Mouse (Mus musculus): ENCODE measurements around the gene Rnaseh2a. TPM values are rescaled to one million over a fixed set of nuclear protein-coding genes. Genes with fewer than 3 reads are reported as not detected.

Gene Rnaseh2a
- polyA plus RNA-seq, 1 experiment from 2014 or later, result 121 TPM

GRCm38 (mm10) chr8:84979599-84980421 lies 10.2 kb upstream of the Rnaseh2a start:
- Histone ChIP-seq H3K27ac (ENCODE audit: low read depth, low read length) (no peak overlapping the region), H3K4me2 (peak overlapping the region; percentile 50), H3K27me3 (ENCODE audit: control insufficient read depth, insufficient read depth, low read length) (peaks cover 38% of the 10 kb centered on the region), H3K4me3 (ENCODE audit: low read depth, low read length) (peak overlapping the region; percentile 25), H3K9ac (ENCODE audit: low read length) (peak overlapping the region; percentile 43; the same call in 1 of the 2 replicates), H3K4me1 (ENCODE audit: control insufficient read depth, insufficient read depth, low read length) (peaks cover 46% of the 10 kb centered on the region), H3K9me3 (ENCODE audit: control insufficient read depth, low read length) (no peaks in the 10 kb centered on the region), H3K36me3 (ENCODE audit: control insufficient read depth, insufficient read depth, low read length) (no peaks in the 10 kb centered on the region)
- peak; percentile 23; the same call in 1 of the 2 replicates for ATAC-seq (ENCODE audit: low FRiP score)
- WGBS, result 1% methylated on average over 36 of the region's 42 CpGs
- peak; percentile 98 for DNase-seq (ENCODE audit: low spot score, missing footprints)

- no peaks in the 10 kb centered on the region for H3K9me3 ChIP-seq (ENCODE audit: control insufficient read depth, low read length)
- peak within 1 kb of the TSS; percentile 68 for H3K4me2 ChIP-seq
- H3K4me1 ChIP-seq (ENCODE audit: control insufficient read depth, insufficient read depth, low read length), result peaks cover 43% of the 10 kb centered on the region
- 1% methylated on average over 63 of the region's 63 CpGs for WGBS
- H3K27ac ChIP-seq (ENCODE audit: low read depth, low read length), result peak within 1 kb of the TSS; percentile 41; the same call in 1 of the 2 replicates
- DNase-seq (ENCODE audit: low spot score, missing footprints) (peak; percentile 97), ATAC-seq (ENCODE audit: low FRiP score) (peak; percentile 49)
- H3K27me3 ChIP-seq (ENCODE audit: control insufficient read depth, insufficient read depth, low read length), result peaks cover 38% of the 10 kb centered on the region
- no peaks in the 10 kb centered on the region for H3K36me3 ChIP-seq (ENCODE audit: control insufficient read depth, insufficient read depth, low read length)
- H3K9ac ChIP-seq (ENCODE audit: low read length), result peak within 1 kb of the TSS; percentile 53
- peak within 1 kb of the TSS; percentile 33 for H3K4me3 ChIP-seq (ENCODE audit: low read depth, low read length)
Measured at GRCm38 (mm10) chr8:84978248-84978940, 8.8 kb upstream of the Rnaseh2a start, which contains the start of gene Junb. Gene Junb (minus strand): TSS chr8:84978718.

DNA sequence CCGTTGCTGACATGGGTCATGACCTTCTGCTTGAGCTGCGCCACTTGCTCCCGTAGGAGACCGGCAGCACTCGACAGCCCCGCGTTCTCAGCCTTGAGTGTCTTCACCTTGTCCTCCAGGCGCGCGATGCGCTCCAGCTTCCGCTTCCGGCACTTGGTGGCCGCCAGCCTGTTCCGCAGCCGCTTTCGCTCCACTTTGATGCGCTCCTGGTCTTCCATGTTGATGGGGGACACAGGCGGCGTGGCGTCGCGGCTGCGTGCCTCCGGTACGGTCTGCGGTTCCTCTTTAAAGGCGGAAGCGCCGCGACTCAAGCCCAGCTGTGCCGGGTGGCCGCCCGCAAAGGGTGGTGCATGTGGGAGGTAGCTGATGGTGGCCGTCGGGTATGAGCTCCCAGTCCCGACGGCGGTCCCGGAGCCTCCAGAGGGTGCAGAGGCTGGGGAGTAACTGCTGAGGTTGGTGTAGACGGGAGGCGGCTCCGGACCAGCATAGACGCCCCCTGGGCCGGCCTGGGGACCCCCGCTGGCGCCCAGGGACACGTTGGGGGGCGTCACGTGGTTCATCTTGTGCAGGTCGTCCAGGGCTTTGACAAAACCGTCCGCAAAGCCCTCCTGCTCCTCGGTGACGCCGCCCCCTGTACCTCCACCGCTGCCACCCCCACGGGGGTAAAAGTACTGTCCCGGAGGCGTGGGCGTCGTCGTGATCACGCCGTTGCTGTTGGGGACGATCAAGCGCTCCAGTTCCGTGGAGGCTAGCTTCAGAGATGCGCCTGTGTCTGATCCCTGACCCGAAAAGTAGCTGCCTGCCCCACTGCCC lies 8.1 kb upstream of the Rnaseh2a start:
- H3K27me3 ChIP-seq (ENCODE audit: control insufficient read depth, insufficient read depth, low read length), result peaks cover 38% of the 10 kb centered on the region
- peak overlapping the region; percentile 68 for H3K4me2 ChIP-seq
- peak overlapping the region; percentile 53 for H3K9ac ChIP-seq (ENCODE audit: low read length)
- H3K27ac ChIP-seq (ENCODE audit: low read depth, low read length), result no peak overlapping the region; the same call in 1 of the 2 replicates
- H3K4me3 ChIP-seq (ENCODE audit: low read depth, low read length), result peak overlapping the region; percentile 33
- peaks cover 43% of the 10 kb centered on the region for H3K4me1 ChIP-seq (ENCODE audit: control insufficient read depth, insufficient read depth, low read length)
- ATAC-seq (ENCODE audit: low FRiP score) (no peak), DNase-seq (ENCODE audit: low spot score, missing footprints) (peak; percentile 88)
- H3K36me3 ChIP-seq (ENCODE audit: control insufficient read depth, insufficient read depth, low read length), result no peaks in the 10 kb centered on the region
- H3K9me3 ChIP-seq (ENCODE audit: control insufficient read depth, low read length), result no peaks in the 10 kb centered on the region
- 1% methylated on average over 70 of the region's 70 CpGs for WGBS

GRCm38 (mm10) chr8:84976763-84977434 lies 7.3 kb upstream of the Rnaseh2a start:
- H3K27ac ChIP-seq (ENCODE audit: low read depth, low read length), result no peak overlapping the region
- H3K4me1 ChIP-seq (ENCODE audit: control insufficient read depth, insufficient read depth, low read length), result peaks cover 43% of the 10 kb centered on the region
- ATAC-seq (ENCODE audit: low FRiP score), result no peak
- H3K9me3 ChIP-seq (ENCODE audit: control insufficient read depth, low read length), result no peaks in the 10 kb centered on the region
- 6% methylated on average over 25 of the region's 25 CpGs for WGBS
- H3K4me2 ChIP-seq, result peak overlapping the region; percentile 68
- no peaks in the 10 kb centered on the region for H3K36me3 ChIP-seq (ENCODE audit: control insufficient read depth, insufficient read depth, low read length)
- DNase-seq (ENCODE audit: low spot score, missing footprints), result no peak
- H3K27me3 ChIP-seq (ENCODE audit: control insufficient read depth, insufficient read depth, low read length), result peaks cover 38% of the 10 kb centered on the region
- H3K9ac ChIP-seq (ENCODE audit: low read length), result 0 out of 2 replicates have a peak overlapping the region, but pooled peaks have one; percentile 36
- peak overlapping the region; percentile 33 for H3K4me3 ChIP-seq (ENCODE audit: low read depth, low read length)

DNA sequence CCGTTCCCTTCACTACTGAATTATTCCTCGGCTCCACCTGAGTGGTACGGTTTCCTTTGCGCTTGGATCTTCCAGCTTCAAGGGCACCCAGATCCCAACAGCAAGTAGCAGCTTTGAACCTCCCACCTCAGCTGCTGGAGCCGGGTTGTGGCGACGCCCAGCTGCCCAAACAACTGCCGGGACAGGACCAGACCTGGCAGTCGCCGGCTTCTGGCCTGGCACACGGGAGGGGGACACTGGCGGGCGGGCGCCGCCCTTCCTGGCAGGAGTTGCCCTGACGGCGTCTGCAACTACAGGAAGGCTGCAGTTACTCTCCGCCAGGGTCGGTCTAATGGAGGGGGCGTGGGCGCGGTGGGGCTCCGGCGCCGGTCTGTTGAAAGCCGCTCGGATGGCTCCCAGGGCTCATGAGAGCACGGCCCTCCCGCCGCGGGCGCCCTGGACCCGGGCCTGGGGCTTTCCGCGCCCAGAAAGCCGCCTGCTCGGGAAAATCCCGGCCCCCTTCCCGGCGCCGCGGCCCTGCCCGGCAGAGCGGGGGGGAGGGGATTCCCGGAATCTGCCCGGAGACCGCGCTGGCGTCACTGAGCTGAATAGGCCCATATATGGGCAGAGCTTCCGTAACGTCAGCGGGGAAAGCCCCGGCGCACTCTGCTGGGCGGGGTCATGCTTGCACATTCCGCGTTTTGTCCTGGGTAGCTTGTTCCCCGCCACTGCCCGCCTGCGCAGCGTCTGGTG lies 6.6 kb upstream of the Rnaseh2a start:
- WGBS, result 1% methylated on average over 59 of the region's 61 CpGs
- Histone ChIP-seq H3K27ac (ENCODE audit: low read depth, low read length) (no peak overlapping the region), H3K9ac (ENCODE audit: low read length) (peak overlapping the region; percentile 36), H3K4me2 (peak overlapping the region; percentile 68), H3K4me3 (ENCODE audit: low read depth, low read length) (peak overlapping the region; percentile 33), H3K27me3 (ENCODE audit: control insufficient read depth, insufficient read depth, low read length) (peaks cover 36% of the 10 kb centered on the region), H3K4me1 (ENCODE audit: control insufficient read depth, insufficient read depth, low read length) (peaks cover 43% of the 10 kb centered on the region), H3K36me3 (ENCODE audit: control insufficient read depth, insufficient read depth, low read length) (0 out of 2 replicates have a peak, but pooled peaks cover 3% of the 10 kb centered on the region), H3K9me3 (ENCODE audit: control insufficient read depth, low read length) (no peaks in the 10 kb centered on the region)
- ATAC-seq (ENCODE audit: low FRiP score) (peak; percentile 89), DNase-seq (ENCODE audit: low spot score, missing footprints) (peak; percentile 99)

DNA sequence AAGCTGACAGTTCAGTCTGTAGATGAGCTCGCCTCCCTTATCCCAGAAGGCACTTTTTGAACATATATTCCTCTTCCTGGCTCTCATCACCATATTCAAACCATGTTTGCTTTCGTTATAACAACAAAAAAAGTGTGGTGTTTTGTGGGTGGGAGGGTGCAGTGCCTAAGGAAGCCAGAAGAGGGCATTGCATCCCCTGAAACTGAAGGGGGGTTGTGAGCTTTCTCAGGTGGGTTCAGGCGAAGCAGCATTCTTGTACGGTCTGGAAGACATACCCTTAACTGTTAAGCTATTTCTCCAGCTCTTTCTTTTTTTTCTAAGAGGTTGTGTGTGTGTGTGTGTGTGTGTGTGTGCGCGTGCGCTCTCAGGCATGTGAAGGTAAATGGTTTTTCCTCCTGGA lies 5.9 kb upstream of the Rnaseh2a start:
- H3K9me3 ChIP-seq (ENCODE audit: control insufficient read depth, low read length), result no peaks in the 10 kb centered on the region
- H3K27me3 ChIP-seq (ENCODE audit: control insufficient read depth, insufficient read depth, low read length), result peaks cover 35% of the 10 kb centered on the region
- no peak overlapping the region; the same call in 1 of the 2 replicates for H3K4me2 ChIP-seq
- H3K4me1 ChIP-seq (ENCODE audit: control insufficient read depth, insufficient read depth, low read length), result peaks cover 48% of the 10 kb centered on the region
- WGBS, result 34% methylated on average over 7 of the region's 7 CpGs
- no peak overlapping the region for H3K27ac ChIP-seq (ENCODE audit: low read depth, low read length)
- H3K9ac ChIP-seq (ENCODE audit: low read length), result no peak overlapping the region
- DNase-seq (ENCODE audit: low spot score, missing footprints) (peak; percentile 93), ATAC-seq (ENCODE audit: low FRiP score) (no peak)
- H3K4me3 ChIP-seq (ENCODE audit: low read depth, low read length), result no peak overlapping the region
- 0 out of 2 replicates have a peak, but pooled peaks cover 3% of the 10 kb centered on the region for H3K36me3 ChIP-seq (ENCODE audit: control insufficient read depth, insufficient read depth, low read length)

DNA sequence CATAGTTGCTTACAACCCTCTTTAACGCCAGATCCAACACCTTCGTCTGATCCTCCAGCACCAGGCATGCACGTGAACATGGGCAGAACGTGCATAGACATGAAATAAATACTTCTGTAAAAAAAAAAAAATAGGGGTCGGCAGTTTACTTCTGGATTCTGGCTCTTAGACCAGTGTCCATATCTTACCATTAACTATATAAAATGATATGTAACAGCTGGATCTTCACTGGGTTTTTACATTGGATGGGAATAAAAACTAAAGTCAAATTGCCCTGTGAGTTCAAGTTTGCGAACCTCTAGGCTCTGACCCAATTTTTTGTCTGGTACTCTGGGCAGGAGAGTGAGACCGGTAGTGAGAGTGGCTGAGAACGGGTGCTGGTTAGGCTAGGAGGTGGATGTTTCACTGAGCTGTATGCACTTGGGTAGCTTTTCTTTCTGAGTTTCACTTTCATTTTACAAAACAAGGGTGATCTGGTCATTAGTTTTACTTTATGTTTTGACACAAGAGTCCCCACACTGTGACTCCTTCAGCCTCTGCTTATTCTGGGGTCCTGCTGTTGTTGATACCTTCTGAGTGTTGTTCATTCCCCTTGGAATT lies 5.1 kb upstream of the Rnaseh2a start:
- Histone ChIP-seq H3K9ac (ENCODE audit: low read length) (no peak overlapping the region), H3K4me3 (ENCODE audit: low read depth, low read length) (no peak overlapping the region), H3K36me3 (ENCODE audit: control insufficient read depth, insufficient read depth, low read length) (0 out of 2 replicates have a peak, but pooled peaks cover 3% of the 10 kb centered on the region), H3K27ac (ENCODE audit: low read depth, low read length) (no peak overlapping the region), H3K4me1 (ENCODE audit: control insufficient read depth, insufficient read depth, low read length) (peaks cover 45% of the 10 kb centered on the region), H3K27me3 (ENCODE audit: control insufficient read depth, insufficient read depth, low read length) (peaks cover 30% of the 10 kb centered on the region), H3K4me2 (no peak overlapping the region), H3K9me3 (ENCODE audit: control insufficient read depth, low read length) (no peaks in the 10 kb centered on the region)
- ATAC-seq (ENCODE audit: low FRiP score), result no peak
- WGBS, result 81% methylated on average over 8 of the region's 8 CpGs
- DNase-seq (ENCODE audit: low spot score, missing footprints), result no peak
